Mouse (Mus musculus): ENCODE data around the gene Il2rb. TPM values are rescaled to one million over a fixed set of nuclear protein-coding genes. Genes with fewer than 3 reads are reported as not detected.

The Il2rb gene
- polyA plus RNA-seq, 2 experiments, result 0.26 to 0.52 TPM

DNA sequence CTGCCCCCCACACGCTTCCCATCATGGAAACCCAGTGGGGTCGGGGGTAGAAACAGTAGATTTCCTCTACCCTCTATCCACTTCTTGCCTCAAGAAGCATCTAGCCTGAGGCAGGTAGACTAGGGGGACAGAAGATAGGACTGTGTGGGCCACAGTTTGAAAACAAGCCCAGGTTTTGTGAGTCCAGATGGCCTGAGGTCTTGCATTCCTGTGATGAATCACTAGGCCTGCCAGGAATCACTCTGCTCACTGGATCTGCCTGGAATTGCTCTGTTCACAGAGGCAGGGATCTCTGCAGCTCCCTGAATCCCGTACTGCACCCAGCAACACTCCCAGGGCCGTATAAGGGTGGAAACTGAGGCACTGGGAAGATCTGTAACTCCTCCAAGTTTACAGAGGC lies 11.8 kb downstream of the Il2rb start:
- Histone ChIP-seq H3K9ac (replicated peaks) (no peak overlapping the region), H3K9me3 (ENCODE audit: control insufficient read depth, low read length) (no peaks in the 10 kb centered on the region), H3K36me3 (replicated peaks; ENCODE audit: control insufficient read depth, insufficient read depth, low read depth) (no peaks in the 10 kb centered on the region), H3K4me2 (ENCODE audit: low read depth) (no peak overlapping the region), H3K4me1 (replicated peaks; ENCODE audit: control insufficient read depth in 2 of 2, insufficient read depth in 2 of 2, low read length in 1 of 2) (0 out of 4 replicates have a peak, but pooled peaks cover 0 to 2% of the 10 kb centered on the region in 2 experiments), H3K27ac (no peak overlapping the region), H3K4me3 (ENCODE audit: insufficient read depth in 1 of 2, low read depth in 2 of 2, low read length in 2 of 2) (no peak overlapping the region), H3K27me3 (ENCODE audit: control insufficient read depth, insufficient read depth, low read length) (no peaks in the 10 kb centered on the region)
- no peak for DNase-seq (ENCODE audit: low read depth in 3 of 3, low spot score in 3 of 3)
- TF ChIP-seq EP300 (IDR thresholded peaks at IDR 0.05; ENCODE audit: low read depth) (no peak), CTCF (IDR thresholded peaks at IDR 0.05; ENCODE audit: low read depth) (no peak)
- ATAC-seq (ENCODE audit: insufficient read depth), result no peak
- WGBS (ENCODE audit: insufficient replicate concordance), result 47% methylated on average over 4 of the region's 4 CpGs

DNA sequence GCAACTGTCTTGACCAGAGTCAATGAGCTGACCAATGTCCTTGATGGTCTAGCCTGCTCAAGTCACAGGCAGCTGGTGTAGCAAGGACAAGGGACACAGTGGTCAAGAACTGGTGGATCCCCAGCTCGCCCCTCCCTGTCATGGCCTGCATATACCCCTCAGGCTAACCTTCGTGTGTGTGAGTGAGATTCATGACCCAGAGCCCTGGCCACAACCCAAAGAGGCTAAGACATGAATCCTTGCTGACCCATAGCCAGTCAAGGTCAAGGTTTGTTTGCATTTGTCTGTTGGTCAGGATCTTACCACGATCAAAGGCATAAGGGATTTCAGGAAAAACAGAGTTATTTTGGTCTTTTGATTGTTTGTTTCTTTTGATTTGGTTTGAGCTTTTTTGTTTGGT lies 12.6 kb downstream of the Il2rb start:
- 0 out of 4 replicates have a peak, but pooled peaks cover 0 to 2% of the 10 kb centered on the region in 2 experiments for H3K4me1 ChIP-seq (replicated peaks; ENCODE audit: control insufficient read depth in 2 of 2, insufficient read depth in 2 of 2, low read length in 1 of 2)
- TF ChIP-seq EP300 (IDR thresholded peaks at IDR 0.05; ENCODE audit: low read depth), result no peak
- no peak for TF ChIP-seq CTCF (IDR thresholded peaks at IDR 0.05; ENCODE audit: low read depth)
- no peak overlapping the region for H3K4me3 ChIP-seq (ENCODE audit: insufficient read depth in 1 of 2, low read depth in 2 of 2, low read length in 2 of 2)
- H3K9ac ChIP-seq (replicated peaks), result no peak overlapping the region
- DNase-seq (ENCODE audit: low read depth in 3 of 3, low spot score in 3 of 3) (no peak), ATAC-seq (ENCODE audit: insufficient read depth) (no peak)
- H3K27ac ChIP-seq, result no peak overlapping the region
- H3K9me3 ChIP-seq (ENCODE audit: control insufficient read depth, low read length), result no peaks in the 10 kb centered on the region
- 41% methylated on average over 3 of the region's 3 CpGs for whole genome bisulfite sequencing (ENCODE audit: insufficient replicate concordance)
- no peak overlapping the region for H3K4me2 ChIP-seq (ENCODE audit: low read depth)
- no peaks in the 10 kb centered on the region for H3K27me3 ChIP-seq (ENCODE audit: control insufficient read depth, insufficient read depth, low read length)
- no peaks in the 10 kb centered on the region for H3K36me3 ChIP-seq (replicated peaks; ENCODE audit: control insufficient read depth, insufficient read depth, low read depth)

DNA sequence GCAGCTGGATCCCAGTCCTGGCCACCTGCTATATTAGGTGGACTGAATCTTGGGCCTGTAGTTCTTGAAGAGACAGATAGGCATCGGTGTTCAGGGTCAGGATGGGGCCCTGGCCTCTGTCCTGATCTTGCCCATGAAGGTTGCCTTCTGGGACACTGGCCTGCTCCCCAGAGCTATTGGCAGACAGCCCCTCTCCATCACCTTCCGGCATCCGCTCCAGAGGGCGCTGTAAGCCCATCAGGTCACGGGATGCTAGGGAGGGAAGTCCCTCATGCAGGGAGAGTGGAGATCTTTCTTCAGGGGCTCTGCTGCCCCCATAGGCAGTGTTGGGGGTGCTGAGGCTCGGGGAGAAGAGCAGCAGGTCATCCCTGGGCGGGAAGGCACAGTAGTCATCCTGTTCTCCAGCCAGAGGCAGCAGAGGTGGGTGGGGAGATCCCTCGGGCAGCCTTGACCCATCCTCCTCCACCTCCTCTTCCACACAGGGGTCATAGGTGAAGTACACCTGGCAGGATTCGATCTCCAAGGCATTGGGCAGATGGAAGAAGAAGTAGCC lies 13.5 kb downstream of the Il2rb start:
- no peaks in the 10 kb centered on the region for H3K36me3 ChIP-seq (replicated peaks; ENCODE audit: control insufficient read depth, insufficient read depth, low read depth)
- H3K4me1 ChIP-seq (replicated peaks; ENCODE audit: control insufficient read depth in 2 of 2, insufficient read depth in 2 of 2, low read length in 1 of 2), result 0 out of 4 replicates have a peak, but pooled peaks cover 0 to 2% of the 10 kb centered on the region in 2 experiments
- DNase-seq (ENCODE audit: low read depth in 3 of 3, low spot score in 3 of 3) (no peak), ATAC-seq (ENCODE audit: insufficient read depth) (no peak)
- TF ChIP-seq CTCF (IDR thresholded peaks at IDR 0.05; ENCODE audit: low read depth) (peak; percentile 48), EP300 (IDR thresholded peaks at IDR 0.05; ENCODE audit: low read depth) (no peak)
- H3K9ac ChIP-seq (replicated peaks), result no peak overlapping the region
- no peaks in the 10 kb centered on the region for H3K27me3 ChIP-seq (ENCODE audit: control insufficient read depth, insufficient read depth, low read length)
- H3K9me3 ChIP-seq (ENCODE audit: control insufficient read depth, low read length), result no peaks in the 10 kb centered on the region
- H3K4me3 ChIP-seq (ENCODE audit: insufficient read depth in 1 of 2, low read depth in 2 of 2, low read length in 2 of 2), result no peak overlapping the region
- H3K4me2 ChIP-seq (ENCODE audit: low read depth), result no peak overlapping the region
- WGBS (ENCODE audit: insufficient replicate concordance), result 41% methylated on average over 9 of the region's 9 CpGs
- no peak overlapping the region for H3K27ac ChIP-seq

DNA sequence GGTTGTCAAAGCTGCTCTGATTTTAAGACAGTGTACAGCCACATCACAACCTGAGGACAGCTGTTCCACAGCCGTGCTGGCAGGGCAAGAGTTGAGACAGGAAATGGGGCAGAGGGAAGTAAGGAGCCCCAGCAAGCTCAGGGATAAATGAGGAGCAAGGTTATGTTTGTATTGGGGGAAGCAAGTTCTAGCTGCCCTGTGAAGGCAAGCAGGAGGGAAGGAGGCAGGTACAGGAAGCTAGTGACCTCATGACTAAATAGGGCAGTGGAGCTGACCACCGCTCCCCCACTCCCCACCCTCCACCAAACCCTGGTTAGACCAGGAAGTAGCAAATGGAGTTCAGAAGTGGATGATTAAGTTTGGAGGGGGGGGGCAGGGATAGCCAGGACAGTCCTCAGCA lies 14.1 kb downstream of the Il2rb start:
- 25% methylated on average over 2 of the region's 2 CpGs for WGBS (ENCODE audit: insufficient replicate concordance)
- Histone ChIP-seq H3K36me3 (replicated peaks; ENCODE audit: control insufficient read depth, insufficient read depth, low read depth) (no peaks in the 10 kb centered on the region), H3K9ac (replicated peaks) (no peak overlapping the region), H3K27me3 (ENCODE audit: control insufficient read depth, insufficient read depth, low read length) (no peaks in the 10 kb centered on the region), H3K4me3 (ENCODE audit: insufficient read depth in 1 of 2, low read depth in 2 of 2, low read length in 2 of 2) (no peak overlapping the region), H3K27ac (no peak overlapping the region), H3K4me2 (ENCODE audit: low read depth) (no peak overlapping the region), H3K9me3 (ENCODE audit: control insufficient read depth, low read length) (no peaks in the 10 kb centered on the region), H3K4me1 (replicated peaks; ENCODE audit: control insufficient read depth in 2 of 2, insufficient read depth in 2 of 2, low read length in 1 of 2) (0 out of 4 replicates have a peak, but pooled peaks cover 0 to 2% of the 10 kb centered on the region in 2 experiments)
- TF ChIP-seq CTCF (IDR thresholded peaks at IDR 0.05; ENCODE audit: low read depth) (no peak), EP300 (IDR thresholded peaks at IDR 0.05; ENCODE audit: low read depth) (no peak)
- DNase-seq (ENCODE audit: low read depth in 3 of 3, low spot score in 3 of 3) (no peak), ATAC-seq (ENCODE audit: insufficient read depth) (no peak)

DNA sequence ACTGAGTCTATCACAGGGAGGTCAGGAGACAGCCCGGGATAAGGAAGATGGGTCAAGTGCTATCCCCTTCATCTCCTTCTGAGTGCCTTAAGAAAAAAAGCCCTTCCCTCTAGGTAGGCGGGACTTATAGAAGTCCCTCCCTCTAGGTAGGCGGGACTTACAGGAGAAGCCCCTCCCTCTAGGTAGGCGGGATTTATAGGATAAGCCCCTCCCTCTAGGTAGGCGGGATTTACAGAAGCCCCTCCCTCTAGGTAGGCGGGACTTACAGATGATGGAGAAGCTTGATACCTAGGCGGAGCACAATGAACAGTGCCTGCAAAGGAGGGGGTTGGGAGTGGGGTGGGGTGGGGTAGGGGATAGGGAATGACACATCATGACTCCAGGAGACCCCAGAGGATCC lies 15.0 kb downstream of the Il2rb start:
- ATAC-seq (ENCODE audit: insufficient read depth) (no peak), DNase-seq (ENCODE audit: low read depth in 3 of 3, low spot score in 3 of 3) (no peak)
- H3K27me3 ChIP-seq (ENCODE audit: control insufficient read depth, insufficient read depth, low read length), result no peaks in the 10 kb centered on the region
- no peak overlapping the region for H3K9ac ChIP-seq (replicated peaks)
- no peaks in the 10 kb centered on the region for H3K36me3 ChIP-seq (replicated peaks; ENCODE audit: control insufficient read depth, insufficient read depth, low read depth)
- H3K4me1 ChIP-seq (replicated peaks; ENCODE audit: control insufficient read depth in 2 of 2, insufficient read depth in 2 of 2, low read length in 1 of 2), result 0 out of 4 replicates have a peak, but pooled peaks cover 0 to 2% of the 10 kb centered on the region in 2 experiments
- no peak overlapping the region for H3K4me3 ChIP-seq (ENCODE audit: insufficient read depth in 1 of 2, low read depth in 2 of 2, low read length in 2 of 2)
- 54% methylated on average over 7 of the region's 7 CpGs for WGBS (ENCODE audit: insufficient replicate concordance)
- TF ChIP-seq CTCF (IDR thresholded peaks at IDR 0.05; ENCODE audit: low read depth), result no peak
- TF ChIP-seq EP300 (IDR thresholded peaks at IDR 0.05; ENCODE audit: low read depth), result no peak
- H3K4me2 ChIP-seq (ENCODE audit: low read depth), result no peak overlapping the region
- H3K27ac ChIP-seq, result no peak overlapping the region
- no peaks in the 10 kb centered on the region for H3K9me3 ChIP-seq (ENCODE audit: control insufficient read depth, low read length)

Measured in liver, embryonic 14.5 days (tissue).